Mouse (Mus musculus): Measurements from ENCODE around the gene Srpx2. TPM values are rescaled to one million over a fixed set of nuclear protein-coding genes. Genes with fewer than 3 reads are reported as not detected.

Srpx2 gene
- total RNA-seq, 2 experiments from 2014 or later, result 3.2 to 5.1 TPM

Other genes with a start within 250 kb of the Srpx2 start
- 10 to 100 TPM in 1 of 2 experiments, 1 to 10 TPM in 1; 9.1 to 10.1 TPM for gene Pcdh19, start 219.4 kb upstream of the Srpx2 start, total RNA-seq (2021)
- gene Tnmd, start 57.4 kb upstream of the Srpx2 start, total RNA-seq (2021), result under 1 TPM; 0.30 to 0.35 TPM
- 10 to 100 TPM; 22.5 to 40.0 TPM for gene Tspan6, start 10.0 kb upstream of the Srpx2 start, total RNA-seq (2021)
- 10 to 100 TPM; 12.9 to 14.7 TPM for gene Sytl4, start 73.4 kb downstream of the Srpx2 start, total RNA-seq (2021)
- gene Cstf2, start 150.8 kb downstream of the Srpx2 start, total RNA-seq (2021), result 10 to 100 TPM; 31.9 to 33.2 TPM